Mouse (Mus musculus) neural tube, embryonic 11.5 days (tissue): ENCODE results near the gene Nkx2-3. TPM values are rescaled to one million over a fixed set of nuclear protein-coding genes. Genes with fewer than 3 reads are reported as not detected.

Experiments
- ATAC-seq: fragments of 200-750 bp; cut with Nextera tagmentation; 2 replicates; pipeline ENCODE4 v1.8.0; 2017; ENCODE audit warnings: moderate number of reproducible peaks, mild to moderate bottlenecking, moderate TSS enrichment, moderate library complexity; ENCODE audit not compliant: insufficient read depth, low FRiP score, low TSS enrichment
- DNase-seq: peaks from one replicate; pipeline ENCODE4 v3.0.0-alpha.2; 2015; ENCODE audit warnings: low spot score
- H3K27ac ChIP-seq: fragments of 300-500 bp; sonication (generic); 2 replicates; pipeline ENCODE4 v1.5.1; 2014; ENCODE audit warnings: low read depth, mild to moderate bottlenecking, low read length
- H3K27me3 ChIP-seq: fragments of 300-500 bp; sonication (generic); 2 replicates; pipeline ENCODE4 v1.6.1; 2014; ENCODE audit warnings: mild to moderate bottlenecking, low read length, mixed read lengths; ENCODE audit not compliant: control insufficient read depth, insufficient read depth
- H3K36me3 ChIP-seq: fragments of 300-500 bp; sonication (generic); 2 replicates; pipeline ENCODE4 v1.6.1; 2014; ENCODE audit warnings: mild to moderate bottlenecking, low read length, moderate library complexity, mixed read lengths; ENCODE audit not compliant: control insufficient read depth, insufficient read depth
- H3K4me1 ChIP-seq: fragments of 300-500 bp; sonication (generic); 2 replicates; pipeline ENCODE4 v1.6.1; 2014; ENCODE audit warnings: low read length, mixed read lengths; ENCODE audit not compliant: control insufficient read depth, insufficient read depth
- H3K4me2 ChIP-seq: fragments of 300-500 bp; sonication (generic); 2 replicates; pipeline ENCODE4 v1.6.1; 2014; ENCODE audit warnings: low read depth, mild to moderate bottlenecking, moderate library complexity
- H3K4me3 ChIP-seq: fragments of 300-500 bp; sonication (generic); 2 replicates; pipeline ENCODE4 v1.5.1; 2014; ENCODE audit warnings: low read depth, low read length
- H3K9ac ChIP-seq: fragments of 300-500 bp; sonication (generic); 2 replicates; pipeline ENCODE4 v1.6.1; 2014; ENCODE audit warnings: mild to moderate bottlenecking, low read length
- H3K9me3 ChIP-seq: fragments of 300-500 bp; sonication (generic); 2 replicates; pipeline ENCODE4 v1.6.1; 2016; ENCODE audit warnings: low read length; ENCODE audit not compliant: control insufficient read depth
- WGBS: fragments of 180-500 bp; shearing (Covaris S2); extraction: QIAGEN DNeasy Blood & Tissue Kit; methylation state at CpG from one replicate; pipeline ENCODE4 v1.1.7; 2014; 5-methylcytosine and 5-hydroxymethylcytosine counted together
- polyA plus RNA-seq: library from polyadenylated mRNA; unstranded; fragments of >200 nt; fragmentation: Nextera tagmentation; extraction: Ambion mirVana; gene quantifications from 2 replicates; pipeline ENCODE4 v1.2.1, GENCODE M21; 2014

The Nkx2-3 gene
- polyA plus RNA-seq, result 0.11 and 0.41 TPM in 2 replicates

DNA sequence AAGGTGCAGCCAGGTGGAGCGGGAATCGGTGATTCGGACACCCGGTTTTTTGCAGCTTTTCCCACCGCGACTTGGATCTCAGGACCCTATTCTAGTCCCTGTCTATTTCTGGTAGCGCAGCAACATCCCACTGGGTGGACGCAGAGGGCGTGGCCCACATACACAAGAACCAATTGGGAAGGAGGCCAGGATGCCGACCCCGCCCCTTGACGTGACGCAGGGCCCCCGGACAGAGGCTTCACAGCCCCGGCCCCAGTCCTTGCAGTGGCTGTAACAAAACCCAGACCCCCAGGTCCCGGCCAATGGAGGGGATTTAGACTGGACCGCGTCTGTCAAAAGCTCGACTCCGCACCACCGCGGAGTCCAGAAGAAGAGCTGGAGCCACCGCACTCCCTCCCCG, at the start of gene Nkx2-3:
Gene Nkx2-3 (plus strand): TSS at position 275 of the 400 bp plus-strand sequence.
- no peaks in the 10 kb centered on the region for H3K36me3 ChIP-seq
- DNase-seq, result peak; percentile 88
- H3K4me1 ChIP-seq, result peaks cover 16% of the 10 kb centered on the region
- H3K4me3 ChIP-seq, result peak within 1 kb of the TSS; percentile 13; the same call in 1 of the 2 replicates
- no peak within 1 kb of the TSS for H3K27ac ChIP-seq
- H3K4me2 ChIP-seq, result peak within 1 kb of the TSS; percentile 32
- ATAC-seq, result peak; percentile 80
- under 1% methylated on average over 24 of the region's 24 CpGs for WGBS
- H3K27me3 ChIP-seq, result peaks cover 95% of the 10 kb centered on the region
- H3K9me3 ChIP-seq, result no peaks in the 10 kb centered on the region
- no peak within 1 kb of the TSS for H3K9ac ChIP-seq

DNA sequence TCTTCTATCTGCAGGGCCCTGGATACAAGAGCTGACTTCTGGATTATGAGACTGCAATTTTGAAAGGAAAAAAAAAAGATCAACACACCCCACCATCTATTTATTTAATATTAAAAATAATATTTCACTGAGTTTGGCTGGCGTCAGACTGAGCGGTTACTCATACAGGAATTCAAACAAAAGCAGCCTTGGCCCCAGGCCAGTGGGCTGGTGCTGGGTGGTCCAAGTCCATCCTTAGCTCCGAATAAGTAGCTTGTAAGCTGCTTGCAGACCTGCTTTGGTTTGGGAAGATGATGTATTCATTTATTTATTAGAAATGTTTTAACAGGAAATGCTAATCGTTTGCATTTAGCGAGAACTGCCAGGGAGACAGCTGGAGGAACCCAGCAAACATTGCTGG, 49.0 kb upstream of the Nkx2-3 start:
- Histone ChIP-seq H3K9ac (no peak overlapping the region), H3K4me2 (no peak overlapping the region), H3K27me3 (no peaks in the 10 kb centered on the region), H3K36me3 (no peaks in the 10 kb centered on the region), H3K4me3 (no peak overlapping the region), H3K9me3 (no peaks in the 10 kb centered on the region), H3K4me1 (no peaks in the 10 kb centered on the region), H3K27ac (no peak overlapping the region)
- ATAC-seq (no peak), DNase-seq (no peak)
- WGBS, result 83% methylated on average over 5 of the region's 5 CpGs

DNA sequence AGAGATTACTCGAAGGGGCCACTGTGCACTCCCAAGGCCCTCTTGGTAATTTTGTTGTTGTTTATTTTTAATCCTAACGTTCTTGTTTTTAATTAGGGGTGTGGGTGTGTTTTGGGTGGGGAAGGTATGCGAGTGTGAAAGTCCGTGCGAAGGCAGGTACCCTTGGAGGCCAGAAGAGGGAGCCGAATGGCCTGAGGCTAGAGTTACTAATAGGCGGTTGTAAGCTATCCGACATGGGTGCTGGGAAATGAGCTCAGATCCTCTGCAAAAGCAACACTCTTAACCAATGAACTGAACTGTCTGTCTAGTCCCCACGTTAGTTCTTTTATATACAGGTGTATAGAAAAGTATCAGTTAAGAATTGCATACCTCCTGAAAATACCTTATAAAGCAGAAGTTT, 43.8 kb upstream of the Nkx2-3 start:
- H3K27me3 ChIP-seq, result peaks cover 19% of the 10 kb centered on the region
- WGBS, result 46% methylated on average over 9 of the region's 9 CpGs
- H3K4me3 ChIP-seq, result no peak overlapping the region
- DNase-seq (no peak), ATAC-seq (no peak)
- H3K27ac ChIP-seq, result no peak overlapping the region
- no peak overlapping the region for H3K4me2 ChIP-seq
- H3K9me3 ChIP-seq, result no peaks in the 10 kb centered on the region
- no peak overlapping the region for H3K9ac ChIP-seq
- 0 out of 2 replicates have a peak, but pooled peaks cover 5% of the 10 kb centered on the region for H3K4me1 ChIP-seq
- no peaks in the 10 kb centered on the region for H3K36me3 ChIP-seq

- Histone ChIP-seq H3K4me2 (no peak overlapping the region), H3K4me3 (no peak overlapping the region), H3K27ac (no peak overlapping the region), H3K4me1 (0 out of 2 replicates have a peak, but pooled peaks cover 5% of the 10 kb centered on the region), H3K27me3 (peaks cover 22% of the 10 kb centered on the region), H3K36me3 (no peaks in the 10 kb centered on the region), H3K9ac (no peak overlapping the region), H3K9me3 (no peaks in the 10 kb centered on the region)
- DNase-seq, result no peak
- no peak for ATAC-seq
- 63% methylated on average over 6 of the region's 6 CpGs for WGBS
Measured at GRCm38 (mm10) chr19:43569133-43569532, 43.0 kb upstream of the Nkx2-3 start.

DNA sequence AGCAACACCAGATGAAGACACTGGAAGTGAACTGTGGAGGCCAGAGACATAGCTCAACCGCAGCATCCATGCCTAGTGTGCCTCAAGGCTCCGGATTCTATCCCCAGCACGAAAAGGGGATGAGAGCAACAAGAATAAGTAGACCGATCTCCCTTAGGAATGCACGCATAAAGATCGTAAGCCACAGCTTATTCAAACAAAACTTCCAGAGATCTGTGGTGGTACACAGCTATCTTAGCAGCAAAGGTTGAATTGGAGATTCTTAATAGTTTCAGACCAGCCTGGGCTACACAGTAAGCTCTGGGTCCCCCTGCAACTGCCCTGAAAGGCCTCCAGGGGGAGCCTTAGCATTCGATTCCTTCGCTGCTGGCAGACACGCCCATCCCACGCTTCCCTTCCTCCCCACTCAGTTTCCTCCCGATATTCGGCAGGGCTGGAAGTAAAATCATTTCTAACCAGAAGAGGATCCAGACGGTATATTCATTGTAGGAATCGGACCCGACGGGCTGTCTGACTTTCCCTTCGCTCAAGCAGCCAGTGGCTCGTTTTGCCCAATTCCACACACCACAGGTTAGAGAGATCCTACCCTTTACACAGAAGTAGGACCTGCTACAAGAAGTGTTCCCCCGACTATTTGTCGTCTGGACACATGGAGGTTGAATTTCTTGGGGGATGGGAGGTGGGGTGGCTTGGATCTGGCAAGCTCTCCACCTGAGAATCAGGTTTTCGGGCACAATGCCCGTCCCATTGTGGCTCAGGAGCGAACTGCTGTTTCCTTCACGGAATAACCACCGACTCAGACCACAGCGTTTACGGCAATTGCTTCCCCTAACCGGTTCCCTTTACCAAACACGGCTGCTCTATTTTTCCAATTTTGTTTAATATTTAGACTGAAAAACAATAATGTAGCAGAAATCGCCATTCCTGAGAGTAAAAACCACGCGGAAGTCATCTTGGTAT, 41.0 kb upstream of the Nkx2-3 start:
- no peak overlapping the region for H3K9ac ChIP-seq
- H3K4me1 ChIP-seq, result 0 out of 2 replicates have a peak, but pooled peaks cover 5% of the 10 kb centered on the region
- peak overlapping the region; percentile 30 for H3K4me3 ChIP-seq
- no peaks in the 10 kb centered on the region for H3K36me3 ChIP-seq
- H3K4me2 ChIP-seq, result peak overlapping the region; percentile 53
- peaks cover 22% of the 10 kb centered on the region for H3K27me3 ChIP-seq
- no peaks in the 10 kb centered on the region for H3K9me3 ChIP-seq
- DNase-seq, result peak; percentile 83
- peak; percentile 68; the same call in 1 of the 2 replicates for ATAC-seq
- no peak overlapping the region for H3K27ac ChIP-seq
- 13% methylated on average over 32 of the region's 32 CpGs for WGBS

DNA sequence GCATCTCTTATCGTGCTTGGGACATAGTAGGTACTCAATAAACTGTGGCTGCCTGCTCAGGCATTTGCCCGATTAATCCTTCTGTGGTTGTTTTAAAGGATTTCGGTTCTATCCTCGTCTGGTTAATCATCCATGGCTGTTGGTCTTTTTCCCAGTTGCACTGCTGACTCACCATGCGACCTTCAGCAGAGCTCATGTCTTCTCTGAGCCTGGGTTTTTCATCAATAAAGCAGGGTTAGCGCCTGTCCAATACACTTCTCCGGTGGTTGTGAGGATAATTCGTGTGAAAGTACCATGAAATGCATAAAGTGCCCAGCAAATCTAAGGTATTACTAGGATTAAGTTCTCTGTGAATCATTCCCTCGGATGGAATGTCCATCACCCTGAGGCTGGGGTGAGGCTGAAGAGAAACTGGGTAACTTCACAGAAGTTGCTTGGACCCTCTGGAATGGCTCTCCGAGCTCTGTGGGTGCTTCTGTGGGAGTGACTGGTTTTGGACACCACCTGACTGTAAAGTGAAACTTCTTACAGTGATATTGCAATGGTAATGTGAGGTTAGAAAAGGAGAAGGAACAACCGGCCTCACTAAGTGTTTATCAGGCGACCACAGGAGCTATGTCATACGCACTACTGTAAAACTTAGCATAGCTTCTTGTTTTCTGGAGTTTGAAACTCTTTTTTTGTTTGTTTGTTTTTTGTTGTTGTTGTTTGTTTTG, 32.9 kb upstream of the Nkx2-3 start:
- Histone ChIP-seq H3K27me3 (peaks cover 31% of the 10 kb centered on the region), H3K9me3 (no peaks in the 10 kb centered on the region), H3K9ac (no peak overlapping the region), H3K36me3 (no peaks in the 10 kb centered on the region), H3K27ac (no peak overlapping the region), H3K4me3 (no peak overlapping the region), H3K4me1 (no peaks in the 10 kb centered on the region), H3K4me2 (no peak overlapping the region)
- ATAC-seq, result no peak
- WGBS, result 80% methylated on average over 13 of the region's 13 CpGs
- no peak for DNase-seq

- H3K4me1 ChIP-seq, result no peaks in the 10 kb centered on the region
- no peak overlapping the region for H3K4me3 ChIP-seq
- ATAC-seq (no peak), DNase-seq (no peak)
- peaks cover 47% of the 10 kb centered on the region for H3K27me3 ChIP-seq
- WGBS, result 60% methylated on average over 2 of the region's 2 CpGs
- H3K4me2 ChIP-seq, result no peak overlapping the region
- H3K9ac ChIP-seq, result no peak overlapping the region
- H3K36me3 ChIP-seq, result no peaks in the 10 kb centered on the region
- no peak overlapping the region for H3K27ac ChIP-seq
- H3K9me3 ChIP-seq, result no peaks in the 10 kb centered on the region
Measured at GRCm38 (mm10) chr19:43581185-43581584, 30.9 kb upstream of the Nkx2-3 start.

DNA sequence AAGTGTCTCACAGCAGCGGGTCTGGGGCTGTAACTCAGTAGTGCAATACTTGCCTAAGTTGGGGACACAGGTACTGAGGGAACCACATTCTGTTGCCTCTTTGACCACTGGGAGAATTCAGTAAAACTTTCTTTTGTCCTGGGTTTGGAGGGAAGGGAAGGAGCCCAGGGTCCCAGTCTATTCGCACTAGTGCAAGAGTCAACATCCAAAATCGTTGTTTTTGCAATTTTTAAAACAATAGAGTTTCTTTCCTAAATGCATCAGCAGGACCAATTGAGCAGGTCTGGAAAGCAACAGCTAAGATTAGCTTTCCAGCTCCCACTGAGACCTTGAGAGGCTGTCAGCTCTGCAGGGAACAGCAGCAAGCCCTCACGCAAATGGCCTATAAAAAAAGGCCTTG, 28.9 kb upstream of the Nkx2-3 start:
- Histone ChIP-seq H3K9ac (no peak overlapping the region), H3K36me3 (no peaks in the 10 kb centered on the region), H3K27me3 (peaks cover 52% of the 10 kb centered on the region), H3K27ac (no peak overlapping the region), H3K4me1 (no peaks in the 10 kb centered on the region), H3K9me3 (no peaks in the 10 kb centered on the region), H3K4me2 (no peak overlapping the region), H3K4me3 (no peak overlapping the region)
- DNase-seq (no peak), ATAC-seq (no peak)
- 4% methylated on average over 4 of the region's 4 CpGs for WGBS
